Mouse (Mus musculus): ENCODE results near the gene Tmem184b. TPM values are rescaled to one million over a fixed set of nuclear protein-coding genes. Genes with fewer than 3 reads are reported as not detected.

Gene Tmem184b
- polyA plus RNA-seq, 1 experiment: 74.2 TPM

DNA sequence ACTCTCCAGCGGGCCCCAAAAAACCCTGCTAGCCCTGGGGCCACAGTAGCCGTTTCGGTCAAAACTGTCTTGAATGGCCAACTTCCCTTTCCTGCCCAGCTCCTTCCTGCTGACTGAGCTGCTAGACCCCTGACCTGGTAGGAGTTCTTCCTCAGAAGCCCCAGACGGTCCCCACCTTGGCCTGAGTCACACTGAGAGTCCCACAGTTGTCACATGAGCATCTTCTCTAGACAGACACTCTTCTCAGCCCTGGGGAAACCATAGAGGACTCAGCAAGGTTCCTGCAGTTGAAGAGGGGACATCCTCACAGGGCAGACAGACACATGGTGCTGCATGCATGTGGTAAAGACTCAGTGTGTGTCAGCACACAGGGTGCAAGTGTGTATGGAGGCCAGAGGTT, 48.8 kb downstream of the Tmem184b start:
- Histone ChIP-seq H3ac (ENCODE audit: control insufficient read depth, insufficient read length, low read depth) (no peak overlapping the region), H3K36me3 (ENCODE audit: control insufficient read depth, insufficient read depth) (peaks cover 36% of the 10 kb centered on the region), H3K79me3 (ENCODE audit: low read depth) (peaks cover 15% of the 10 kb centered on the region), H3K4me3 (ENCODE audit: insufficient read depth, poor library complexity, severe bottlenecking) (no peak overlapping the region), H3K27me3 (ENCODE audit: control insufficient read depth, insufficient read depth, insufficient read length) (no peaks in the 10 kb centered on the region), H3K79me2 (ENCODE audit: control insufficient read depth, insufficient read depth) (peaks cover 64% of the 10 kb centered on the region)
- TF ChIP-seq MYOG (IDR thresholded peaks at IDR 0.05; ENCODE audit: control insufficient read depth, extremely low read depth, insufficient read length) (no peak), MYOD1 (IDR thresholded peaks at IDR 0.05; ENCODE audit: control insufficient read depth, insufficient read length, low read depth) (no peak), CTCF (IDR thresholded peaks at IDR 0.05; ENCODE audit: control insufficient read depth, insufficient read depth, insufficient read length) (no peak), MAX (IDR thresholded peaks at IDR 0.05) (no peak)

GRCm38 (mm10) chr15:79353690-79354305, 49.6 kb downstream of the Tmem184b start:
- no peak for TF ChIP-seq USF1 (IDR thresholded peaks at IDR 0.05; ENCODE audit: low read depth)
- TF ChIP-seq MYOD1 (IDR thresholded peaks at IDR 0.05; ENCODE audit: control insufficient read depth, insufficient read length, low read depth): no peak
- TF ChIP-seq CEBPB (IDR thresholded peaks at IDR 0.05; ENCODE audit: low read depth): no peak
- TF ChIP-seq MYOG (IDR thresholded peaks at IDR 0.05; ENCODE audit: control insufficient read depth, extremely low read depth, insufficient read length): no peak
- no peak for TF ChIP-seq CTCF (IDR thresholded peaks at IDR 0.05; ENCODE audit: control insufficient read depth, insufficient read depth, insufficient read length)
- no peak for TF ChIP-seq FOSL1 (IDR thresholded peaks at IDR 0.05; ENCODE audit: insufficient read depth, low read length, poor library complexity, severe bottlenecking)
- no peak for TF ChIP-seq MAX (IDR thresholded peaks at IDR 0.05)
- H3ac ChIP-seq (ENCODE audit: control insufficient read depth, insufficient read length, low read depth): no peak overlapping the region
- no peaks in the 10 kb centered on the region for H3K27me3 ChIP-seq (ENCODE audit: control insufficient read depth, insufficient read depth, insufficient read length)
- peaks cover 28% of the 10 kb centered on the region for H3K36me3 ChIP-seq (ENCODE audit: control insufficient read depth, insufficient read depth)
- no peak overlapping the region for H3K4me3 ChIP-seq (ENCODE audit: insufficient read depth, poor library complexity, severe bottlenecking)
- peaks cover 19% of the 10 kb centered on the region for H3K79me3 ChIP-seq (ENCODE audit: low read depth)
- H3K79me2 ChIP-seq (ENCODE audit: control insufficient read depth, insufficient read depth): peaks cover 72% of the 10 kb centered on the region

DNA sequence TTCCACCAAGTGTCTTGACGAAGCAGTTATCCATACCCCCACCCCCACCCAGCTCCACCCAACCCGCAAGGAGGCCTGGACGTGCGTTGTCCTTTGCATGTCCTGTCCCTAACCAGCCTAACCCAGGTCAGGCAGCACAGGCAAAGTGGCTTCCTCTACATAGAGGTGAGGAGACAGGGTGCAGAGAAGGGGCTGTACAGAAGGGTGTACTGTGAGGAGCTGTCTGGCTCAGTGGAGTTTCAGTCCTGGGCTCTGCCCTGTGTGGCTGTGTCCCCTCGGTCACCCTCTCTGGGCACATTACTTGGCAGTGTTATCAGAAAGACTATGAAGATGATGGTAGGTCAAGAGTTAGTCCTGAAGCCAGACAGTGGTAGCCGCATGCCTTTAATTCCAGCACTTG, 50.9 kb downstream of the Tmem184b start:
- TF ChIP-seq FOSL1 (IDR thresholded peaks at IDR 0.05; ENCODE audit: insufficient read depth, low read length, poor library complexity, severe bottlenecking): no peak
- no peak for TF ChIP-seq MYOD1 (IDR thresholded peaks at IDR 0.05; ENCODE audit: control insufficient read depth, insufficient read length, low read depth)
- no peak for TF ChIP-seq CTCF (IDR thresholded peaks at IDR 0.05; ENCODE audit: control insufficient read depth, insufficient read depth, insufficient read length)
- no peak for TF ChIP-seq MYOG (IDR thresholded peaks at IDR 0.05; ENCODE audit: control insufficient read depth, extremely low read depth, insufficient read length)
- no peak for TF ChIP-seq MAX (IDR thresholded peaks at IDR 0.05)
- no peak for TF ChIP-seq CEBPB (IDR thresholded peaks at IDR 0.05; ENCODE audit: low read depth)
- TF ChIP-seq USF1 (IDR thresholded peaks at IDR 0.05; ENCODE audit: low read depth): no peak
- peaks cover 82% of the 10 kb centered on the region for H3K79me2 ChIP-seq (ENCODE audit: control insufficient read depth, insufficient read depth)

DNA sequence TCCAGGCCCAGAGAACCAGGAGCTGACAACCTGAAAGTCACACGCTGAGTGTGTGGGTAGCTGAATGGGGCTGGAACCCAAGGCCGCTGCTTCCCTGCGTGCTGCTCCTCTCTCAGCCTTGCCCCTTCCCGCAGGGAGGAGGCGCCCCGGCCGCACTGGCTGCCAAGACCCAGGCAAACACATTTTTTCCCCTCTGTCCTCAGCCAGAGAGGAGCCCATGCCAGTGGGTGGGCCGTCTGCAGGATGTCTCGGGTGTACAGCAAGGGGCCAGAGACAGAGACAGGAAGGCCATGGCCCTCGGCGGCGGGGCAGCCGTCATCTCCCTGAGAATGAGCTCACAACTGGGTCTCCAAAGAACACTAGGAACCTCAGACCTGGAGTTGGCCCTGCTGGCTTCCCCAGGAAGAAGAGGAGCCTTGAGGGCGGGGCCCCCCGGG, 52.0 kb downstream of the Tmem184b start:
- H3K27me3 ChIP-seq (ENCODE audit: control insufficient read depth, insufficient read depth, insufficient read length): no peaks in the 10 kb centered on the region
- peaks cover 74% of the 10 kb centered on the region for H3K79me2 ChIP-seq (ENCODE audit: control insufficient read depth, insufficient read depth)
- peaks cover 4% of the 10 kb centered on the region for H3K36me3 ChIP-seq (ENCODE audit: control insufficient read depth, insufficient read depth)
- H3K79me3 ChIP-seq (ENCODE audit: low read depth): peaks cover 17% of the 10 kb centered on the region
- no peak overlapping the region for H3ac ChIP-seq (ENCODE audit: control insufficient read depth, insufficient read length, low read depth)
- TF ChIP-seq CTCF (IDR thresholded peaks at IDR 0.05; ENCODE audit: control insufficient read depth, insufficient read depth, insufficient read length) (no peak), CEBPB (IDR thresholded peaks at IDR 0.05; ENCODE audit: low read depth) (no peak)
- no peak overlapping the region for H3K4me3 ChIP-seq (ENCODE audit: insufficient read depth, poor library complexity, severe bottlenecking)

More for the DNA sequence above, 50.9 kb downstream of the Tmem184b start:
- Histone ChIP-seq H3ac (ENCODE audit: control insufficient read depth, insufficient read length, low read depth) (no peak overlapping the region), H3K79me3 (ENCODE audit: low read depth) (peaks cover 19% of the 10 kb centered on the region), H3K36me3 (ENCODE audit: control insufficient read depth, insufficient read depth) (peaks cover 16% of the 10 kb centered on the region), H3K4me3 (ENCODE audit: insufficient read depth, poor library complexity, severe bottlenecking) (no peak overlapping the region), H3K27me3 (ENCODE audit: control insufficient read depth, insufficient read depth, insufficient read length) (no peaks in the 10 kb centered on the region)

- H3K79me2 ChIP-seq (ENCODE audit: control insufficient read depth, insufficient read depth): peaks cover 69% of the 10 kb centered on the region
- H3K36me3 ChIP-seq (ENCODE audit: control insufficient read depth, insufficient read depth): no peaks in the 10 kb centered on the region
- H3K4me3 ChIP-seq (ENCODE audit: insufficient read depth, poor library complexity, severe bottlenecking): no peak overlapping the region
- no peak overlapping the region for H3ac ChIP-seq (ENCODE audit: control insufficient read depth, insufficient read length, low read depth)
- no peaks in the 10 kb centered on the region for H3K27me3 ChIP-seq (ENCODE audit: control insufficient read depth, insufficient read depth, insufficient read length)
- peaks cover 17% of the 10 kb centered on the region for H3K79me3 ChIP-seq (ENCODE audit: low read depth)
- TF ChIP-seq MYOD1 (IDR thresholded peaks at IDR 0.05; ENCODE audit: control insufficient read depth, insufficient read length, low read depth): no peak
- no peak for TF ChIP-seq CTCF (IDR thresholded peaks at IDR 0.05; ENCODE audit: control insufficient read depth, insufficient read depth, insufficient read length)
- no peak for TF ChIP-seq MYOG (IDR thresholded peaks at IDR 0.05; ENCODE audit: control insufficient read depth, extremely low read depth, insufficient read length)
- no peak for TF ChIP-seq FOSL1 (IDR thresholded peaks at IDR 0.05; ENCODE audit: insufficient read depth, low read length, poor library complexity, severe bottlenecking)
- no peak for TF ChIP-seq USF1 (IDR thresholded peaks at IDR 0.05; ENCODE audit: low read depth)
- no peak for TF ChIP-seq CEBPB (IDR thresholded peaks at IDR 0.05; ENCODE audit: low read depth)
- no peak for TF ChIP-seq MAX (IDR thresholded peaks at IDR 0.05)
Measured at GRCm38 (mm10) chr15:79350866-79351265, 52.5 kb downstream of the Tmem184b start.

- Histone ChIP-seq H3K79me3 (ENCODE audit: low read depth) (peaks cover 14% of the 10 kb centered on the region), H3K36me3 (ENCODE audit: control insufficient read depth, insufficient read depth) (no peaks in the 10 kb centered on the region), H3K79me2 (ENCODE audit: control insufficient read depth, insufficient read depth) (peaks cover 55% of the 10 kb centered on the region), H3K4me3 (ENCODE audit: insufficient read depth, poor library complexity, severe bottlenecking) (peak overlapping the region; percentile 78), H3K27me3 (ENCODE audit: control insufficient read depth, insufficient read depth, insufficient read length) (no peaks in the 10 kb centered on the region), H3ac (ENCODE audit: control insufficient read depth, insufficient read length, low read depth) (peak overlapping the region; percentile 91)
- TF ChIP-seq MYOD1 (IDR thresholded peaks at IDR 0.05; ENCODE audit: control insufficient read depth, insufficient read length, low read depth): peak; percentile 1
- TF ChIP-seq FOSL1 (IDR thresholded peaks at IDR 0.05; ENCODE audit: insufficient read depth, low read length, poor library complexity, severe bottlenecking): no peak
Measured at GRCm38 (mm10) chr15:79348651-79349050, 54.7 kb downstream of the Tmem184b start.
